Mouse (Mus musculus) liver, adult 2 months (tissue): ENCODE data around the gene Slc27a4.

Source experiments
- CTCF ChIP-seq: fragments of 200-500 bp; IDR thresholded peaks from 2 replicates; pipeline ENCODE4 v1.5.1; 2011; ENCODE audit warnings: low read depth, low read length, control low read depth
- POLR2A ChIP-seq: fragments of 200-500 bp; IDR thresholded peaks from 2 replicates; pipeline ENCODE4 v1.6.1; 2011; ENCODE audit warnings: low read length, control low read depth; ENCODE audit not compliant: insufficient read depth; ENCODE audit errors: extremely low read depth

- no peak for TF ChIP-seq CTCF
- no peak for TF ChIP-seq POLR2A
Measured at GRCm38 (mm10) chr2:29815678-29816371, 13.4 kb downstream of the Slc27a4 start.
